Mouse (Mus musculus): ENCODE measurements around the gene Pes1.
A peak's percentile ranks its signal among the peaks of the same experiment; 100 is the strongest.

The Pes1 gene

DNA sequence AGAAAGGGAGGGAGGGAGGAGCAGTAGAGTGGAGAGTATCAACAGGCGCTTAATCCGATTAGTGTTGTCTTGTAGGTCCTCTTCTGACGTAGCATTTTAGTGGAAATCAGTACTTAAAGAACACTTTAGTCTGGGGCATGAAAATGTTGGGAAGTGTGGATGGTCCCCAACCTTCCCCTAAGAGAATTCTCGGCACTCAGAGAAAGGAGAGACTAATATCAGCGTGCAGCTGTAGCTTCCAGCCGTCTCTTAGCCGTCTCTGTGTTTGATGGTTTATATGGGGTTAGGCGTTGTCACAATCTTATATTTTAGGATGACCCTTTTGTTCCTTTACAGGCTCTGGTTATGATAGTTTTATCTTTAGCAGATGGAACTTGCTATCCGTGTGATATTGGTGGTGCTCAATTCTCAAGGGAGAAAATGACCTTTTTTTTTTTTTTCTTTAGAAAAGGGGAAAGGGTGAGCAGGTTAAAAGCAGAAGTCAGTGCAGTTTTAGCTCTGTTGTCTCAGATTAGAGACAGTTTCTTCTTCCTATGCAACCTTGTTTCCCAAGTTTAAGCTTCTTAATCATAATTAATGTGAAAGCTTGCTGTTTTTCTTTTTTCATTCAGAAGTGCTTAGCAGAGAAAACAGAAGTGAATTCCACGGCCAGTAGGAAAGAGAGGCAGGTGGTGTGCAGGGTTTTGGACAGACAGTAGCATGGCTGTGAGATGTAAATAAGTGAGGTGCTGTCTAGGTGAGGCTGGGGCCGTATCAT, 819 bp downstream of the Pes1 start:
- DNase-seq (ENCODE audit: low spot score): no peak

DNA sequence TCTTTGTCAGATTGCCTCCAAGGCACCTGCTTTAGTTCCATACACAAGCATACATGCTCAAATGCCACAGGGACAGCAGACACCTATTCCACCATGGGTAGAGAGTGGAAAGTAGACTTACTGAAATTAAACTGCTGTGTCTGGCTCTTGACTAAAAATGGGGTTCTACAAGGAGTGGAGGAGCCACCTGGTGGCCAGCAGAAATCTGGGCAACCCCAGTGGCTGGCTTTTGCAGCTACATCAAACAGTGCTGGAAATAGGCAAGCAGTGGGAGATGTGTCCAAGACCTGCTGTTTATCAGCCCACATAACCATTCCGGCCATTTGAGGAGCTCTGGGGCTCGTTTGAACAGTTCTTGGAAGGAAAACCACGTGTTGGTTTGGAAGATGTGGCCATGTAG, 6.1 kb downstream of the Pes1 start:
- DNase-seq (ENCODE audit: low spot score): peak; percentile 30

GRCm38 (mm10) chr11:3970361-3970760, 6.6 kb downstream of the Pes1 start:
- no peak for DNase-seq (ENCODE audit: low spot score)

GRCm38 (mm10) chr11:3973081-3973480, 9.3 kb downstream of the Pes1 start:
- no peak for DNase-seq (ENCODE audit: low spot score)

DNA sequence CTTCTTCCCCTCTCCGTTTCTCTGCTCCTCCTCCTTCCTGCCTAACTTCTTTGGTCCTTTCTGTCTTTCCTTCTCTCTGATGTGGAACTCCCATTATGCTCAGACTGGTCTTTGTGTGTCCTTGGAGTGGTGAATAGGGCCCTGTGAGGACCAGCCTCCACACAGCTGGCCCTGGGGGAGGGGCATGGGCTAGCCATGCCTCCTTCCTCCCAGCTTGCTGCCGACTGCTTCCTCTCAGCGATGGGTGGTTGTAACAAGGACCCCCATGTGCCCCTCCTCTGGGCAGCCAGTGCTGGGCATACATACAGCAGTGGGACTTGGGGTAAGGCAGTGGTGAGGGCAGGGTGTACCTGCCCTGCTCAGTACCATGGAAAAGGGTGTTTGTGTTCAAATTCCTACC, 10.5 kb downstream of the Pes1 start:
- DNase-seq (ENCODE audit: low spot score): no peak

- no peak for DNase-seq (ENCODE audit: low spot score)
Observed at GRCm38 (mm10) chr11:3976678-3977077, 12.9 kb downstream of the Pes1 start, which contains the start of gene 4930556J24Rik. Gene 4930556J24Rik (minus strand): TSS chr11:3976778.

DNA sequence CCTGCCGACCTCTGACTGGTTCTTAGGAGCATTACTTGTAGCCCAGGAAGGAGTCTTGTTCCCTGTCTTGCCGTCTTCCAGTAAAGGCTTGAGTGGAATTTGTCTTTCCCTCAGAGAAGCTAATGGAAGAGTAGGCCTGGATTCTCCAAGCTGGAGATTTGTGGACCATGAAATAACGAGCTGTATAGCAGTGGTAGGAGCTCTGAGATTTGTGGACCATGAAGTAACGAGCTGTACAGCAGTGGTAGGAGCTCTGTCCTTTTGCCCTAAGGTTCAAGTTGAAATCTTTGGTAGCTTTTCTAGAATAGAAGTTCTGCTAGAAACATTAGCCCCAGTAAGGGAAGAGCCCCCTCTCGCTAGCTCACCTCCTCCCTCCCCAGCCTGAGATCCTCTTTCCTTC, 14.6 kb downstream of the Pes1 start:
- DNase-seq (ENCODE audit: low spot score): no peak

DNA sequence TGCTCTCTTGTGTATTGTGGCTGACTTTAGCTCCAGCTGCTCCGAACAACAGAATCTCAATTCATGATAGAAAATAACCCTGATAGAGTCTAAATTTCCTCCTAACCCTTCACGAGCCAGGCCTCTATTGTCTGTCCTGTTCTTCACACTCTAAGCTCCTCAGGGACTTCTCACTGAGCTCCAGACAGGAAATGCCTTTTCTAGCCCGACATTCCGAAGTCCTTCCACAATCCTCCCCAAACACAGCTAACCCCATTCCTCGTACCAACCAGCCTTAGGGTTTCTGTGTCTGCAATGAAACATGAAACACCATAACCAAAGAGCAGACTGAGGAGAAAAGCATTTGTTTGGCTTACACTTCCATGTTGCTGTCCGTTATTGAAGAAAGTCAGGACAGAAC, 17.8 kb downstream of the Pes1 start:
- no peak for DNase-seq (ENCODE audit: low spot score)

GRCm38 (mm10) chr11:3982275-3983209, 18.8 kb downstream of the Pes1 start:
- no peak for DNase-seq (ENCODE audit: low spot score)

DNA sequence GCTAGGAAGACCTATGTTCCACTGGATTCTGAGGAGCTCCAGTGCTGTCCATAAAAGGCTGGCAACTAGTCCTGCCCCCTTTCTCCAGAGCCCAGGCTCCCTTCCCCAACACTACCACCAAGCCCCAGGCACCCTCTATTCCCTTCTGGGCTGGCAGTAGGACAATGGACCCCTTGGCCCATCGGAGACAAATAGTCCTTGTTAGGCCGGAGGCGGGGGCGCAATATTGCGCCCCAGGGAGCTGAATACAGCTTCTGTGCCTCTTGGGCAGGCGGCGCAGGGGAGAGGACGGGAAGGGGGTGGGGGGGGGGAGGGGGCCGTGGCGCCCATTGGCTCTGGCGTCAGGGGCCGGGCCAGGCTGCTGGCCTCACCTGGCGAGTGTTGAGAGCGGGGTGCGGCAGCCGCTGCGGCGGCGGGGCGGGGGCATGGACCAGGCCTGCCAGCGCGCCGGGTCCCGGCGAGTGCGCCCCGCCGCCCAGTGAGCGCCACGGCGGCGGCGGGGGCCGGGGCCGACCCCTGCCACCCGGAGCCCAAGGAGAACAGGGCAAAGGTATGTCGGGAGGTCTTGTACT, 19.6 kb downstream of the Pes1 start, which contains the start of gene Gal3st1:
Gene Gal3st1, plus strand, starts transcription at position 346 of the 572 bp plus-strand sequence.
- no peak for DNase-seq (ENCODE audit: low spot score)

DNA sequence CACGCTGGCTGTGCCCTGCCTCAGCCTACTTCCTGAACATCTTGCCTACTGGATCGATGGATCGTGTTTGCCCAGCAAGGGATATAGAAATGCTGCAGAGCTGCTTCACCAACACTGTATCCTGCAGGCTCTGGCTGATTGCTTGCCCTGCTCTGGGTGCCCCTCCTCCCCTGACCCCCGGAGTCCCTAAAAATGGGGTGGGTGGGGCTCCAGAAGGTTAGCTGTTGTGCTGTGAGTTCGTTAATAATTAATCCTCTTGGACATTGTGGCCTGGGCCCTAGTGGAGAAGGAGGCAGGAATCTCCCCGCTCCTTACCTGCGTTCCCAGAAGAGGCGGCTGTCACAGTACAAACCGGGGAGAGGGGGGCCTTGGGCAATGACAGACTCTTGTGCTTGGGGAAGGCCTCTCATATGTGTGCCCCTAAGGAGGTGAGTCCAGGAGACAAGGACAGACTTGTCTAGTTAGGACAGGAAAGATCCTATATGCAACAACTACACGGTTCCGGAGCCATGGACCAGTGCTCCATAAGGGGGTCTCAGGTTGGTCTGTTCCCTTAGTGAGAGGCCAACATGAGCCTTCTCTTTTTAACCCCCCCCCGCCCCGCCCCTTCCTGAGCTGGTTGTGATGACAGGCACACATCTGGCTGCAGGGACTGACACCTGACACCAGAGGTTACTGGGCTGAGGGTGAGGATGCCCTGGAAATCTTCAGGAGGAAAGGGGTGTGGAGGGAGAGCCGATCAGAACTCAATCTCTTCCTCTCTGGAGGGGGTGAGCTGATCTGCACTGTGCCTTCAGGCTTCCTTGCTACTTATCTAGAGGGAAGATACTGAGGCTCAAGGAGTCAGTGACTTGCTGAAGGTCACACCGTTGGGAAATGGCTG, 20.3 kb downstream of the Pes1 start:
- DNase-seq (ENCODE audit: low spot score): no peak

GRCm38 (mm10) chr11:3989748-3990147, 26.0 kb downstream of the Pes1 start:
- no peak for DNase-seq (ENCODE audit: low spot score)

GRCm38 (mm10) chr11:3993132-3993531, 29.4 kb downstream of the Pes1 start:
- no peak for DNase-seq (ENCODE audit: low spot score)

- no peak for DNase-seq (ENCODE audit: low spot score)
Observed at GRCm38 (mm10) chr11:3993914-3994313, 30.1 kb downstream of the Pes1 start.

DNA sequence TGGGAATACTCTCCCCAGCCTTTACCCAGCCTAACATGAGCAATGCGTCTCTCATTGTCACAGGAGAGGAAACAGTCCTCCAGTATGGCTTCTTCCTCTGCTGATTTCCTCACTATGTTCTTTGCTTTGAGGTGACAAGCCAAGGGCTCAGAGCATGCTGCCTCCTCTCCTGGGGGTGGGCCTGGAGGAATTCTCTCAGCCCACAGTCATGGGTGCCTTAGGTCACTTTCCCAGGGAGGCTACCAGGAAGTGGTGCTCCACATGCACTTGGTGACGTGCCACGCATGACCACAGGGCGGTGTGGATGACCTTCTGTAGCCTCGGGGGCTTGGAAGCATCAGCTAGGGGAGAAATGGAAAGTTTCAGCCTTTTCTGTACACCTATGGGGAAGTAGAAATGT, 31.7 kb downstream of the Pes1 start:
- DNase-seq (ENCODE audit: low spot score): no peak

GRCm38 (mm10) chr11:3996840-3997239, 33.1 kb downstream of the Pes1 start:
- DNase-seq (ENCODE audit: low spot score): no peak

DNA sequence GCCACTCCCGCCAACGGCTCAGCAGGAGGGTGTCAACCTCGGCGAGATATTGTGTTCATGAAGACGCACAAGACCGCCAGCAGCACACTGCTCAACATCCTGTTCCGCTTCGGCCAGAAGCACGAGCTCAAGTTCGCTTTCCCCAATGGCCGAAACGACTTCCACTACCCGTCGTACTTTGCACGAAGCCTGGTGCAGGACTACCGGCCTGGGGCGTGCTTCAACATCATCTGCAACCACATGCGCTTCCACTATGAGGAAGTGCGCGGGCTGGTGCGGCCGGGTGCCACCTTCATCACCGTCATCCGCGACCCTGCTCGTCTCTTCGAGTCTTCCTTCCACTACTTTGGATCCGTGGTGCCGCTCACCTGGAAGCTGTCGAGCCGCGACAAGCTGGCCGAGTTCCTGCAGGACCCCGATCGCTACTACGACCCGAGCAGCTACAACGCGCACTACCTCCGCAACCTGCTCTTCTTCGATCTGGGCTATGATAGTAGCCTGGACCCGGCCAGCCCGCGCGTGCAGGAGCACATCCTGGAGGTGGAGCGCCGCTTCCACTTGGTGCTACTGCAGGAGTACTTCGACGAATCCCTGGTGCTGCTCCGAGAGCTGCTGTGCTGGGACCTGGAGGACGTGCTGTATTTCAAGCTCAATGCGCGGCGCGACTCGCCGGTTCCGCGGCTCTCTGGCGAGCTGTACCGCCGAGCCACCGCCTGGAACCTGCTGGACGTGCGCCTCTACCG, 34.4 kb downstream of the Pes1 start:
- DNase-seq (ENCODE audit: low spot score): no peak

DNA sequence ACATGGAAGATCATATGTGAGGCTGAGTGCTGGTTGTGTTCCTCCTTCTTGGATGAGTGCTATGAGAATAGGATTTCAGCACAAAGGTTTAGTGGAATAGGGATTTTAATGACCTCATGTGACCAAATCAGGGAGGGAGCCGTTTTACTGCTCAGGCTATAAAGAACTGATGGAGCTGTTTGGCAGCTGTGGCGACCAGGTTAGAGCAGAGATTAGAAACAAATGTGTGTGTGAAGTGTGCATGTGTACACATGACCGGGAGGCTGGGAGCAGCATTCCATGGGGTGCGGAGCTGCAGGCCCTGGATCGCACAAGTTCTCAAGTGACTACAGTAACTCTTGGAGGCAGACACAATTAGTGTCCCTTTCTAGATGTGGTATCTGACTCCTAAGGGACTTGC, 35.8 kb downstream of the Pes1 start:
- DNase-seq (ENCODE audit: low spot score): no peak

DNA sequence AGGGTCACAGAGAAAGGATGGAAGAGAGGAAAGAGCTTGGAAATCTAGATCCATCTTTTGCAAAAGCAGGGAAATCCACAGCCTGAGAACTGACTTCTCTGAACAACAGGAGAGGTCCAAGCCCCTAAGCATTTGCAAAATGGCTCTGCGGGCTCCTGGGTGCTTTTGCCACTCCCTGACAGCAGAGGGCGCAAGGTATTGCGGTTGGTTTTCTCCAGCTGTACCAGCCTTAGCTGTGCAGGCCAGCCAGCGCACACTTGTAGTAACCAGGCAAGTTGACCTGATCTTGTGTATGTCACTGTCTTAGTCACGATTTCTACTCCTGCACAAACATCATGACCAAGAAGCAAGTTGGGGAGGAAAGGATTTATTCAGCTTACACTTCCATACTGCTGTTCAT, 37.8 kb downstream of the Pes1 start:
- peak; percentile 71 for DNase-seq (ENCODE audit: low spot score)

DNA sequence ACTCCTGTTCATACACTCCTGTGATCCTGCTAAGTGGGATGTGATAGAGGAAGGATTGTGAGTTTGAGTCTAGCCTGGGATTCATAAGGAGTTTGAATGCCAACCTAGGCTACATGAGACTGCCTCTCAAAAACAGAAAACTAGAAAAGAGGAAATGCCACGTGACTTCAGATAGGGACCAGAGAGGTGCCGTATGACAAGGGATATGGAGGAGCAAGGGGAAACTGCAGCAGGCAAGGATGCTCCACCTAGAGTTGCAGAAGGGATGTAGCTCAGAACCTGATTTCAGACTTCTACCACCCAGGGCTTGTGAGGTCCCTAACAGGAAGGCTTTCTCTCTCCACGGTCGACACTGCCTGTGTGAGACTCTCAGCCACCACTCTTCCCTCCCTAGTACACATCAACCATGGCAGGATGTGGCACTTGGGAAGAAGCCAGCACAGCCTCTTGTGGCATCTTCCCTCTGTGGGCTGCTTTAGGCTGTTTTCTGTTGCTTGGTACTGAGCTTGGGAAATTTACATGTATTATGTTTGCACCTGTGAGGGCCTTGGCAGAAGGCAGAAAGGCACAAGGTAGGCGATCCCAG, 41.5 kb downstream of the Pes1 start:
- no peak for DNase-seq (ENCODE audit: low spot score)

- no peak for DNase-seq (ENCODE audit: low spot score)
Observed at GRCm38 (mm10) chr11:4006462-4006861, 42.7 kb downstream of the Pes1 start.

Measured in MN1 (cell line).